Mouse (Mus musculus): Measurements from ENCODE around the gene Kcnj12.

The Kcnj12 gene

DNA sequence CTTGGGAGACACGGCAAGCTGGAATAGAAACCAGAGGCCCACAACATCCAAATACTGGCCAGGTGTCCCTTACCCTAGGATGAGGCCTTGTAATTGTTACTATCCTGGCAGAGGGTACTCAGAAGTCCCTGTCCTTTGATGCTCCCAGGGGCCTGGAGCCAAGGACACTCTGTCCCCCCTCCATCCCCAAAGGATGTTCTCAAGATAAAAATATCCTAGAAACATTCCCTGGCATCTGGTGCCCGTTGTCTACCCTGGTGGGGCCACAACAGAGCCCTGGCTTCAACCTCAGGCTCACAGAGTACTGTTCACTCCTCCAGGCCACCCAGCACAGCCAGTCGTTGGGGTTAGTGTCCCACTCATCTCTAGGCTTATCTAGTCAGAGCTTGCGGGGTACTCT lies 38.3 kb downstream of the Kcnj12 start:
- DNase-seq, result no peak

DNA sequence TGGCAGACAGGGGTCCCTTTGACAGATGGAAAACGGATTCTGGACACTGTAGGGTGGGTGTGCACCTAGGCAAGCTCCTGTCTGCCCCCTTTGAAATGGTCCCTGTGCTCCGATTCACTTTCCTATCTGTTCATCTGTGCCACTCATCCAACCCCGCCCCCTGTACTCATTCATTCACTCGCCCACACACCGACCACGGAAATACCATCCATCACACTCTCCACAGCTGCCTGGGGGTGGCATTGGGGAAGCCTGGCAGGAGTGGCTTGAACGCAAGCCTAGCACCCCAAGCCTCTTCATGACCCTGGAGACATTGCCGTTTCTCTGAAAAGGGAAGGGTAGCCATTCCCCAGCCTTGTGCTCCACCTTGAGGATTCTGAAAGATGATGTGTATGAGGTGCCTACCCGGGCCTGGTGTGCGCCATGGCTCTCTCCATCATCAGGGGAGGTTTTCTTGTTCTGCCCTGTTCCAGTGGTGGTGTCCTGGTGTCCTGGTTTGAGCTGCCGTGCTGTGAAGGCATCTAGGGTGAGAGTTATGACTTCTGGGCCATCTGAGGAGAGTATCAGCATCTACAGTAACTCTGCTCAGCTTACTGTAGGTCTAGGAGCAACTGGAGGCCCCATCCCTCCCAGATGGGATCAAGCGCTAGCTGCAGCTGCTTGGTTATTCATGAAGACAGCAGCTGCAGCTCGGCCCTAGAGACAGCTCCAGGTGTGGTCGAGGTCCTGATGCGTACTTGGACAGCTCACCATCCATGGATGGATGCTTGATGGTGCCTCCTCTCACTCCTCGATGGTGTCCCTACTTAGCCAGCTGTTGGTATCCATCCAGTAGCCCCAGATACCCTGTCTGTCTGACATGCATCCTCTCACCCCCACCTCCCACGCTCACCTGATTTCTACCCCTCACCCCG lies 40.4 kb downstream of the Kcnj12 start:
- peak; percentile 15 for DNase-seq

DNA sequence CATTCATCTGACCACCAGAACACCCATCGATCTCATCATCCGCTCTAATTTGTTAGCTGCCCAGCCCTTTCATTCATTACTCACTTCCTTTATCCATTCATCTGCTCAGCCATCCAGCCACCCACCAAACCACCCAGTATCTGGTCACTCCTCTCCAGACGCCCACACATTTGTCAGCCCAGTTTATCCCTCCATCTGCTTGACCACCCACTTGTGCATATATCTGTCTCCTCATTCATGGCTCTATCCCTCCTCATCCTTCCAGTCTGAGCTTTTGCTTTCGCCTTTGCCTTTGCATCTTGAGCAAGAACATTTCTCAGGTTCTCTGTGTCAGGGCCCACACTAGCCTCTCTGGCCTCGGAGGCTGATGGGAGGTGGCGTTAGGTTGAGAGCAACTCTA lies 41.1 kb downstream of the Kcnj12 start:
- no peak for DNase-seq

DNA sequence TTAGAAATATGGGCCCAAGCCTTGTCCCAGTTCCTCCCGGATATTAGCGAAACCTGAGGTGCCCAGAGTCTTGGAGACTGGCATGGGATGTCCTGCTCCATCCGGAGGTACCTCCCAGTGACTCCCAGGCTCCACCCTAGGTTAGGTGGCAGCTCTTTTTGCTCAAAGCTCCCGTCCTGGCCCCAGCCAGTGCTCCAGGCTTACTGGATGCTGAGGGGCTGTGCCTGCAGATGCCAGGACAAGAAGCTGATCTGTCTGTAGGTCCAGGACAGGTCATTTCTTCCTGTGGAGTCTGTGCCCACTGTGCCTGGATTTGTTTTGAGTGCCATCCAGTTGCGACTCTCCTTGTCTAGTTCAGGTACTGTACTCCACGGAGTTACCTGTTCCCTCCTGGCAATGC lies 43.3 kb downstream of the Kcnj12 start:
- DNase-seq, result no peak

DNA sequence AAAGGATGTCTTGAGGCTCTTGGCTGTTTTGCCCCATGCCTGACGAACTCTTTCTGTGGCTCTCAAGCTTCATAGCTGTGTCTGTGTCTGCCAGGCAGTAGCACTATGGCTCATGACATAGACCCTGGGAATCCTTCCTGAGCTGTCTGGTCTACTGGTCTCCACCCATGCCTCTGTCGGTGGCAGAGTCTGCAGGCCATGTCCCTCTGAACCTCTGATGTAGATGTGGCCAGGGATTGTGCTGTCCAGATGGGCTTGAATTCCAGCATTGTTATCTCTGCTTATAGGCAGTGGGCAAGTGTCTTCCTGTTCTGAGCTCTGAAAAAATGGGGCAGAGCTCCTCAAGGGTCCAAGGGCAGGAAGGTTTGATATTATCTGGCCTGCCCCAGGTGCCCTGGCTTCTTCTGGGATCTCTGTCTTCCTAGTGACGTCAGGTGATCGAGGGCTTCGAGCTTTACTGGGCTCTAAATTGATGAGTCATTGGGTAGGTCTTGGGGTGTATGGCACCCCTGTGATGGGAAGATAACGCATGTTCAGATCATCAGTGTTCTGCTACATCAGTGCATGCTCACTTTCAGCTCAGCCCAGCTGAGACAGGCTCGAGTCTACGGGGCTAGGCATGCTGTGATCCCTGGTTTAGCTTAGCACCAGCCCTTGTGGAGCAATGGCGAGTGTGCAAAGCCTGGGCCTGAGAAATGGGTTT lies 44.9 kb downstream of the Kcnj12 start:
- DNase-seq, result no peak

DNA sequence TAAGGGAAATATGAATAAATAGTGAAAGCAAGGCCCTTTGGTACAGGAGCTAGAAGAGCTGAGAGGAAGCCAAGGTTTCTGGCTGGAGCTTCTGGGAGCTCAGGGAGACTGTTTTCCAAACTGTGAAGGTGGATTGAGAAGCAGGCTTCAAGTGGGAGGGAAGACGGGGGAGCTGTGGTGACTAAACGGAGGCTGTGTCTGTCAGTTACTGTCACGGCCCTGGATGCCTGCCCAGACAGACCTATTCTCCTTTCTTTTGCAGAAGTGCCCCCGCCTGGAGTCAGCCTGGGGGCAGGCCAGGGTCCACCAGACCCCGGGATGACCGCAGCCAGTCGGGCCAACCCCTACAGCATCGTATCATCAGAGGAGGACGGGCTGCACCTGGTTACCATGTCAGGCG lies 46.5 kb downstream of the Kcnj12 start:
- no peak for DNase-seq

DNA sequence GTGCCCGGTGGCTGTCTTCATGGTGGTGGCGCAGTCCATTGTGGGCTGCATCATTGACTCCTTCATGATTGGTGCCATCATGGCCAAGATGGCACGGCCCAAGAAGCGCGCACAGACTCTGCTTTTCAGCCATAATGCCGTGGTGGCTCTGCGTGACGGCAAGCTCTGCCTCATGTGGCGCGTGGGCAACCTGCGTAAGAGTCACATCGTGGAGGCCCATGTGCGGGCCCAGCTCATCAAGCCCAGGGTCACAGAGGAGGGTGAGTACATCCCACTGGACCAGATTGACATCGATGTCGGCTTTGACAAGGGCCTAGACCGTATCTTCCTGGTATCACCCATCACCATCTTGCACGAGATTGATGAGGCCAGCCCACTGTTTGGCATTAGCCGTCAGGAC lies 47.3 kb downstream of the Kcnj12 start:
- DNase-seq, result no peak

DNA sequence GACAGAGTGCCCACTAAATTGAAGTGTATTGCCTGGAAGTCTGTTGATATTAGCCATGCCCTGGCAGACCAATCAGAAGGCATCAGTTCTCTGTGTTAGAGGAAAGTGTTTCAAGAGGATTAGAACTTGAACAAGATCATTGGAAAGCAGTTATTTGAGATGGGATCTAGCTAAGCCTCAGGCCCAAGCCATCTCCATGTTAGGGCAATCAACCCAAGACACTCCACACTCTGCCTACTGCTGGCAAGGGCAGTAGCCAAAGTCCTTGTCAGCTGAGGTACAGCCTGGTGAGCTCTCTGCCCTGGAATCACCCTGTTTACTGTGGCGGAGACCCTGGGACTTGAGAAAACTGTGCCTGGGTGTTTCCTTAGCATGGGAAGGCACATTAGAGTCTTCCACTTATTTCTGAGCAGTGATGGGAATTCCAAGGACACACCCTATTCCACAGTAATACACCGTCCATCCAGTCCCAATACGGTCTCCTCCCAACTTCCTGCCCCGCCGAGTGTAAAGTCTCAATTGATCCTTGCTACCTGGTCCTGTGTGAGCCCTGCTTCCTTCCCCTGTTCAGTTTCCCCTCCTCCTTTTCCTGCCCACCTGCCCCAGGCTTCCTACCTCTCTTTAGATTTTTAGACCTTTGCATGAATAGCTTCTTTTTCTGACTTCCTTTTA lies 52.4 kb downstream of the Kcnj12 start:
- no peak for DNase-seq

DNA sequence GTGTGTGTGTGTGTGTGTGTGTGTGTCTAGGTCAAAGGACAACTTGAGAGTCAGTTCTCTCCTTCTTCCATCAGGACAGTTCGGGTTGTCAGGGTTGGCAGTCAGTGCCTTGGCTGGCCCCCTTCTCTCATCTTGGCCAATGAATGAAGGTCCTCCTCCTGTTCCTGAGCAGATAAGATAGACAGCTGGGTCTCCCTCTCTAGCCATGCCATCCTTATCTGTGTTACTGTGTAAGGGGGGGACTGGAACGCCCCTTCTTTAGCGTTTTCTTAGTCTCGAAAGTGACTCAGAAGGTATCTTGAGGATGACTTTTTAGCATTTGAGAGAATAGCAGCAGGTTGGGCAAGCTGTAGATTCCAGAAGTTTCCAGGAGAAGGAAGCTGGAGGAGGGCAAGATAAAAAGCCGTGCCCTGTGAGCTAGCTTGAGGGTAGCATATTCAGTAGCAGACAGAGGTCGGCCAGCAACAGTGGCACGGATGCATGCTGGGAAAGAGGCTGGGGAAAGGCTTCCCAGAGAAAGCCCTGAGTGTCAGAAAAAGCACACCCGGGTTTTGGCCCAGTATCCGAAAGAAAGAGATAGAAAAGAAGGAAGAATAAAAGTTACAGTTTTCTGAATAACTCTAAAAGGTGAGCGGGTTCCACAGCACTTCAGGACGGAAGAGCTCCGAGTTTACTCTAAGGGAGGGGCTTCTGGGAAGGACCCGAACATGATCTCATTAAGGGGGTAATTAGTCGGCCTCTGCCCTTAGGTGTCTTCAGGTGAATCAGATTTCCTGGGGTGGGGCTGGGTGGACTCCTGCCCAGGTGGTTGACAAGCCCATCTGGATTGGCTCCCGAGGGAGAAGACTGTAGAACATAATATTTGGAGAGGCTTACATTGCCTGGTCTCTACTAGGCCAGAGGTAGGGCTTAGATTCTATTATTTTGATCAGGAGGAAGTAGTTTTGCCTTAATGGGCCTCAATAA lies 53.3 kb downstream of the Kcnj12 start:
- no peak for DNase-seq

DNA sequence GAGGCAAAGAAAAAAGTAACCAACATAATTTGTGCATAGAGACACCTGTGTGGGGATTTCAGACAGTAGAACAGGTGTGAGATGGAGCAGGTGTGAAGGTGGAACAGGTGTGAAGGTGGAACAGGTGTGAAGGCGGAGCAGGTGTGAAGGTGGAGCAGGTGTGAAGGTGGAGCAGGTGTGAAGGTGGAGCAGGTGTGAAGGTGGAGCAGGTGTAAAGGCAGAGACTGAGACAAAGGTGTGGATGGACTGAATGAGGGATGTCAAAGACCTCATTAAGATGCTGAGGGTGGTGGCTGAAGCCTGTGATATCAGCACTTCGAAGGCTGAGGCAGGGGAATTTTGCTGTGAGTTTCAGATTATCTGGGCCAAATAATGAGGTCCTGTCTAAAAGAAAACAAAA lies 59.3 kb downstream of the Kcnj12 start:
- no peak for DNase-seq

DNA sequence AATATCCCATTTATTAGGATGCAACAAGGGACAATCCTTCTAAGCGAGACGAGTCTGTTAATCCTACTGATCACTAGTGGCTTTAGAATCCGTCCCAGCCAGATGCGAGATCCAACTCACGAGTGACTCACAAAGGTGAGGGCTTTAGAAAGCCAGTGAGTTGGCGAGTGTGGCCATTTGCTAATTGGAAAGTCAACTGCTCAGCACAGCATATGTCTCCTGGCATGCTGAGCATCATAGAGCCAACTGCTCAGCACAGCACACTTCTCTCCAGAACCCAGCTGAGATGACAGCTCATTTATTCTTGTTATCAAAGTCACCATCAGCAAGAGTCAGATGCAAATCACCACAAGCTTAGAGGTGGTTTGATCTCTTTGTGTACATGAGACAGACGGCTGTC lies 67.8 kb downstream of the Kcnj12 start:
- no peak for DNase-seq

DNA sequence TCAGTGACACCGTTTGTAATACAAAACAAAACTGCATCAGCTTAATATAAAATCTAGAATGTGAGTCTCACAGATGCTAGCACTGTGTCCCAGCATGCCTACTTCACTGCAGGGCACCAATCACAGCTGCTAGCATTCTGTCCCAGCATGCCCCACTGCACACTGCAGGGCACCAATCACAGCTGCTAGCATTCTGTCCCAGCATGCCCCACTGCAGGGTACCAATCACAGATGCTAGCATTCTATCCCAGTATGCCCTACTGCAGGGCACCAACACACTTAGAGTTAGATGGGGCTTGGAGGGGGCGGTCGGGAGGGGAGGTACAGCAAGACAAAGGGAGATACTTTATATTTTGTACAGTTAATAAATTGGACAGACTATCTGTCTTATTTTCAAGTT lies 68.8 kb downstream of the Kcnj12 start:
- no peak for DNase-seq

DNA sequence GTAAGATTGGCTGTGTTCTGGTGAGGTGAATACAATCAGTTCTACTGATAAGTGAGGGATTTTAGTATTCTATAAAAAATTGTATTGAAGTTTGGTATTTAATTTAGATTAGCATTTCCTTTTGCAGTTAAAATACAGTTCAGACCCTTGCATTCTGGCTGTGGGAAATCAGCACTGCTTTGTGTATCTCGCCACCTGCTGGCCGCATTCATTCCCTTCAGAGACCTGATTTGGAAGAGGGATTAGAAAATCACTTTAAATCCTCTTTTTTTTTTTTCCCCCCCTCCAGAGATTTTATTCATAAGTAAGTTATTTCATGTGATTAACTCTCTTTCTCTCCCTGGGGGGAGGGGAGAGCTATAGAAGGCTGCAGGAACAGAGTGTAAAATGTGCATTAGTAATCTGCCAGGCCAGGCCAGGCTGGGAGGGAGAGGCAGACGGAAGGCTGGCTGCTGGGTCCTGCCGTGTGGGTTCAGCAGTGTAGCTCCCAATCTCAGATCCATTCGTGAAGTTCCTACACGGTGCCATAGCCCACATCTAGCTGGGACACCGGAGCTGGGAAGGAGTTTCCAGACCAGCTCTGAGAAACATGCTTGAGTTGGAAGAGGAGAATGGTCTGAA lies 69.4 kb downstream of the Kcnj12 start:
- peak; percentile 83 for DNase-seq

DNA sequence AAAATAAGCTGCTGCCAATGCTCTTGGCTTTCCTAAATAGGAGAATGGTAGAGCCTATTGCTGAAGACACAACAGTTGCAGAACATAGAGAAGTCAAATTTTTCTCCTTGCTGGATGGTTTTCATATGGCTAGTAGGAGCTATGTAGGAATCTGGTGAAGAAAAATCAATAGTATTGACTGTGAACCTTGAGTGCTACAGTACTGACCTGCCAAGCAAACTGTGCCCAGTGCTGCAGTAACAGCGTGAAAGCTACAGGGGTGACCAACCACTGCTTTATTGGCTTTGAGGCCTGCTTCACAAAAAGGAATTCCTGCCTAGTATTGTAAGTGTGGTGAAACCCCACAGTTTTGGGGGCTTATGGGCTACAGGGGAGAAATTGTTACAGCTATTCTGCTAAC lies 75.7 kb downstream of the Kcnj12 start:
- no peak for DNase-seq

DNA sequence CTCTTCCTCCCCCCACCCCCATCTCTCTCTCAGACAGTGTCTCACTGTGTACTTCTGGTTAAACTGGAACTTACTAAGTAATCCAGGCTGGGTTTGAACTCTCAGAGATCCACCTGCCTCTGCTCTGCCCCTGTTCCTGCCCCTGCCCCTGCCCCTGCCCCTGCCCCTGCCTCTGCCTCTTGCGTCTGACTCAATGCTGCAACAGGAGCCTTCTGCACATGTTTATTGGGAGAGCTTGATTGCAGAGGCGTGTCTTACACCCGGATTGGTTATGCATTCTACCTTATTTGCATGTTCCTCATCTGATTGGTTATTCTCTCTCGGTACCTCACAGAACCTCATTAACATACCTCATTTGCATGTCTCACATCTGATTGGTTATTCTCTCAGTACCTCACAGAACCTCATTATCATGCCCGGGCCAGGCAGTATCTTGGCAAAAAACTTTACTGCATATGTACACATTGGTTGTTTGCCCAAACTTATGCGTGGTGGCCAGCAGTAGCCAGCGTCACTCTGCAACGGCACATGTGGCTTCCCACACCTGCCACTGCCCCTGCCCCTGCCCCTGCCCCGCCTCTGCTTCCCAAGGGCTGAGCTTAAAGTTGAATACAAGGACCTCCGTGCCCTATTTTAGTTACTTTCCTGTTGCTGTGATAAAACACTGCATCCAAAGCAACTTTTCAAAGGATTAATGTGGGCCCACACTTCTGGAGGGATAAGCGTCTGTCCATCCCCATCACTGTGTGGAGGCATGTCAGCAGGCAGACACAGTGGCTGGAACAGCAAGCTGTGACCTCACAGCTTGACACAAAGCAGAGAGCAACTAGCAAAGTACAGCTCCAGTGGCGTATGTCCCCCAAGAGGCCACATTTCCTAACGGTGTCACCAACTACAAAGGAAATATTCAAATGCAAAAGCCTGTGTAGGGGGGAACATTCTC lies 80.3 kb downstream of the Kcnj12 start:
- no peak for DNase-seq

DNA sequence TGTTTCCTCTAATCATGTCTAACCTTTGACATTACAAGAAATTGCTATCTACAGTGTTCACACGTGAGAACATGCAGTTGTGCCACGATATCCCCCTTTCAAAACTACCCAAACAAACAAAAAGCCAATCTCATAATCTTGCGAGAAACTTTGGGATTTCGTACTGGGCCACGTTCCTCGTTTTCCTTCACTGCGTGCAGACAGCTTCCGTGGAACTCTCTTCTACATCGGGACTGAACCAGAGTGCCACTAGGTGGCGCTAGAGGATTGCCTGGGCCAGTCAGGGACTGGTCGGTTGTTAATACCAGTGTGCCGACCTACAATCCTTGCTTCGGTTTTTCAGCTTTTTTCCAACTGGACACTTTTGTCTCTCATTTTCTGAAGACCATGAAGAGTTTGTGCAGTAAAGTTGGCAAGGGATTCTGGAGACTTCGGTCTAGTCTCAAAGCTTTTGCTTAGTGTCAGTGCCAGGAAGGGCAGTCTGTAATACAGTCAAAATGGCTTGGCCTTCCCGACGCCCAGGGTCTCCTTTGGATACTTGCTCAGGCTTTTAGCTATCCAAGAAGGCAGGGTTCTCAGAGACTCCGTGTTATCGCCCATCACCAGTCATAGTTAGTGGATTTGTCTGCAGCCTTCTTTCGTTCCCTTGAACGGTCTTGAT lies 82.0 kb downstream of the Kcnj12 start:
- DNase-seq, result peak; percentile 86

DNA sequence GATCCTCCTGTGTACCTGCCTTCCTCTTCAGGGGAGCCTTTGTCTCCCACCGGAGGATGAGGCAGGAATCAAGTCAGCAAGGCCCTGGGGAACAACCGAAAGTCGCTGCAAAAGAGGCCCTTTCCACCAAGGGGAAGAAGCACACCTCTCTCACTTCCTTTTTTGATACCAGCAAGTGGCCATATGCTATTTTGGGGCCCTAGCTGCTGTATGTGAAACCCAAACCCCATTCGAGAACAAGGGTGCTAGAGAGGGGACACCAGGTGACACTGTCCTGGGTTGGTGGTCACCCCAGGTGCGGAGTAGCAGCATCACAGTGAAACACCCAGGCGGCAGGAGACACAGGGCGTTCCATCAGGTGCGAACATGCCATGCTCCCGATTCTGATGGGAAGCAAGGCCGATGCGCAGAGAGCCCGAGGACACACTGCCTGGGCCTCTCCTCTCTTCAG lies 86.6 kb downstream of the Kcnj12 start:
- DNase-seq, result no peak

DNA sequence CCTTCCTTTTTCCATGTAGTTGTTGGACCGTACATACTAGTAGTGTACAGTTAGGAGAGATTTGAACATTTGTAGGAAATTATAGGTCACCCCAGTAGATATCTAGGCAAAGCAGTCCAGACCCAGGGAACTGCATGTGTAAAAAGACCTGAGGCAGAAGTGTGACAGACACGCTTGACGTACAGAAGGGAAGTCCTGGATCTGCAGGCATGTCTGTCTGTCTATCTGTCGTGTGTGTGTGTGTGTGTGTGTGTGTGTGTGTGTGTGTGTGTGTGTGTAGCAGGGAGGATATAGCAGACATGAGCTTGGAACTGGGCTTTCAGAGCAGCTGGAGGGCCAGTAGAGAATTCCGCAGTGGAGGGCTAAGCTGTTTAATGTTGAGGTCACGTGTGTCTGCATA lies 87.3 kb downstream of the Kcnj12 start:
- DNase-seq, result no peak

DNA sequence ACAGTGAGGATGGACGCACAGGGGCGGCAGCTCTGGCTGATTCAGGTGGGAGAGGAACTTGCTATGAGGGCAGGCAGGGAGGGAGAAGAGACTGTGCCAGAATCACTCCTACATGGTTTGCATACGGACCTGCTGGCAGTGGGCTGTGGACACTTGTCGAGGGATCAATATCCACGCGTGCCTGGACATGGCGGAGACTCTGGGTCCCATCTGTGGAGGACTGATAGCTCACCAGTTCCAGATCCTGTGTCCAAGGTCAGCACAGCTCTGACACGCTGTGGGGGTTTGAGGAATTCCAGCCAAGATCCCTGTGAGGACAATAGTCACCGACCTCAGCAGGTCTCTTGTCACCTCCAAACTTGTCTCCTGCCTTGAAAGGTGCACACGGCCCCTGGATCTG lies 87.7 kb downstream of the Kcnj12 start:
- DNase-seq, result no peak

DNA sequence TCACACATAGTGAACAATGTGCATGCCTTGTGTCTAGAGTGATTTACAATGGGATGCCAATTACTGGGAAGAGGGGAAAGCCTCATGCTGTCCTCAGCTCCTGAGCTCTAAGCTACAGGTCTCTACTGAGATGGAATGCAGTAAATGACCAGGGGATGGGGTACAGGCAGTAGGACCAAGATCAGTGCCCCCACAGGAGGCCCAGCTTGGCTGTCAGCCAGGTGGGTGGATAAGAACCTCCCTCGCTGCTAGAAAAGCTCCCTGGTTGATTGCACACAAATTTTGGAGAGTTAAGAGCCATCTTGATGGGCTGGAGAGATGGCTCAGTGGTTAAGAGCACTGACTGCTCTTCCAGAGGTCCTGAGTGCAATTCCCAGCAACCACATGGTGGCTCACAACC lies 88.6 kb downstream of the Kcnj12 start:
- DNase-seq, result no peak
